Mouse (Mus musculus) neural tube, embryonic 10.5 days (tissue): ENCODE results near the gene Nfkb2.

Source experiments
- DNase-seq: peaks from one replicate; pipeline ENCODE4 v3.0.0-alpha.2; 2017; ENCODE audit warnings: low spot score; ENCODE audit errors: extremely low spot score

Nfkb2 gene

DNA sequence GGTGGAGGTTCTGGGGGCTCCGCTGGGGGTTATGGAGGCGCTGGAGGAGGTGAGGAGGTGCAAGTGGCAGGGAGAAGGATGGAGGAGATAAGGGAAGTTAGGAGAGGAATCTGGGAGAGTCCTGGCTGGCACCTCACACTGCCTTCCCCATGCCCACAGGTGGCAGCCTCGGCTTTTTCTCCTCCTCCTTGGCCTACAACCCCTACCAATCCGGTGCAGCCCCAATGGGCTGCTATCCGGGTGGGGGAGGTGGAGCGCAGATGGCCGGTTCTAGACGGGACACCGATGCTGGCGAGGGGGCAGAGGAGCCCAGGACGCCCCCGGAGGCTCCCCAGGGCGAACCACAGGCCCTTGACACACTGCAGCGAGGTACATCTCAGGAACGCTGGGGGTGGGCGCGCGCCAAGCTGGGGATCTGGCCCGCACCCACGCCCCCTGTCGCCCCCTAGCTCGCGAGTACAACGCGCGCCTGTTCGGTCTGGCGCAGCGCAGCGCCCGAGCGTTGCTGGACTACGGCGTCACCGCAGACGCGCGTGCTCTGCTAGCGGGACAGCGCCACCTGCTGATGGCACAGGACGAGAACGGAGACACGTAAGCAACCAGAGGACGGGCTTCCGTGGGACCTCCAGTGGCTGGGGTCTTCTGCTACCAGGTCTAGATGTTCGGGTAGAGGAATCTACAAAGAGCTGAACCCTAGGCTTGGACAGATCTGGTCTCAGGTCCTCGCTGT is 4.8 kb downstream of the Nfkb2 start:
- DNase-seq = peak; percentile 88

DNA sequence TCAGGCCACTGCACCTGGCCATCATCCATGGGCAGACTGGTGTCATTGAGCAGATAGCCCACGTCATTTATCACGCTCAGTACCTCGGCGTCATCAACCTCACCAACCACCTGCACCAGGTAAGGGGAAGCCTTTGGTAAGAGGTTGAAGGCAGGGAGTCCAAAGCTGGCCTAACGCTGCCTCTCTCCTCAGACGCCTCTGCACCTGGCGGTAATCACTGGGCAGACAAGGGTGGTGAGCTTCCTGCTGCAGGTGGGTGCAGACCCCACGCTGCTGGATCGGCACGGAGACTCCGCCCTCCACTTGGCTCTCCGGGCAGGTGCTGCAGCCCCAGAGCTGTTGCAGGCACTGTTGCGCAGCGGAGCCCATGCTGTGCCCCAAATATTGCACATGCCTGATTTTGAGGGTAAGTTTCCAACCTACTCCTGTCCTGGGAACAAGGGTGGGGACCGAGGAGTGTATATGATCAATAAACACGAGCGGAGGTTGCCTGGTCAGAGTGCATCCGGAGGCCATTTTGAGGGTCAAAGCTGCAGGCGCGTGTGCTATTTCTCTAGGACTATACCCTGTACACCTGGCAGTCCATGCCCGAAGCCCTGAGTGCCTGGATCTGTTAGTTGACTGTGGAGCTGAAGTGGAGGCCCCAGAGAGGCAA is 5.7 kb downstream of the Nfkb2 start:
- no peak for DNase-seq

DNA sequence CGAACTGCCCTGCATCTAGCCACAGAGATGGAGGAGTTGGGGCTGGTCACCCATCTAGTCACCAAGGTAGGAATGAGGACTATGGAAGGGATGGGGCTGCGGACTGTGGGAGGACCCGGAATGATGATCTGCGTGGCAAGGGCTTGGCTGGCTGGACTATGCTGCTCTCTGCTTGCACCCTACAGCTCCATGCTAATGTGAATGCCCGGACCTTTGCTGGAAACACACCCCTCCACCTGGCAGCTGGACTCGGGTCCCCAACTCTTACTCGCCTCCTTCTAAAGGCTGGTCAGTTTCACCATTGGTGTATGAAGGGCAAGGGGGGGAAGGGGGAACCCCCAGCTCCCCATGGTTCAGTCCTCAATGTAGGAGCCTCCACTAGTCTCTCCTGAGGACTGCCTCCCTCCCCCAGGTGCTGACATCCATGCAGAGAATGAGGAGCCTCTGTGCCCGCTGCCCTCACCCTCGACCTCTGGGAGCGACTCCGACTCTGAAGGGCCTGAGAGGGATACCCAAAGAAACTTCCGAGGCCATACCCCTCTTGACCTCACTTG is 6.3 kb downstream of the Nfkb2 start:
- no peak for DNase-seq

DNA sequence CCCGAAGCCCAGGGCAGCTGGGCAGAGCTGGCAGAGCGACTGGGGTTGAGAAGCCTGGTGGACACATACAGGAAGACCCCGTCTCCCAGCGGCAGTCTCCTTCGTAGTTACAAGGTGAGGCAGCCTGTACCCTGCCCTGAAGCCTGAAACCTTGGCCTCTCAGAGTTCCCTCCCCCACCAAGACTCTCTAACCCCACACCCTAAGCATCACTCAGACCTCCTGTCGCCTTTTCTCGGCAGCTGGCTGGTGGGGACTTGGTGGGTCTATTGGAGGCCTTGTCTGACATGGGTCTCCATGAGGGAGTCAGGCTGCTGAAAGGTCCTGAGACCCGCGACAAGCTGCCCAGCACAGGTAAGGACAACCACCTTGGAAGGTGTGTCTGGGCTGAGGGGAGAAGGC is 7.2 kb downstream of the Nfkb2 start:
- DNase-seq = no peak

DNA sequence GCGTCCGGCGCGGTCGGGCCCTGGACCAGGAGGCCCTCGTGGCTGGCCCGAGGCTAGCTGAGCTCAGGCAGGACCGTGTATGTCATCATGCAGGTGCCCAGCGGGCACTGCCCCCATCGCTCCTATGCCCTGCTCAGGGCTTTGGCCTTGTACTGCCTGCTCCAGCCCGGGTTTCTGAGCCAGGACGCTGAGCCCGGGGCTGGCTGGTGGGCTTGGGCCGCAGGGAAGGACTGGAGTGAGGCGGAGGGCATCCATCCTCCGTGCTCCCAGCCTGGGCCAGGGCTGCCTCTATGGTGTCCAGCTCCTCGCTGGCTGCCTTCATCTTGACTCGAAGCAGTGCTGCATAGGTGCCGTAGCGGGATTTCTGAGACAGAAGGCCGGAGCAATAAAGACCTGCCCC is 8.4 kb downstream of the Nfkb2 start:
- no peak for DNase-seq

DNA sequence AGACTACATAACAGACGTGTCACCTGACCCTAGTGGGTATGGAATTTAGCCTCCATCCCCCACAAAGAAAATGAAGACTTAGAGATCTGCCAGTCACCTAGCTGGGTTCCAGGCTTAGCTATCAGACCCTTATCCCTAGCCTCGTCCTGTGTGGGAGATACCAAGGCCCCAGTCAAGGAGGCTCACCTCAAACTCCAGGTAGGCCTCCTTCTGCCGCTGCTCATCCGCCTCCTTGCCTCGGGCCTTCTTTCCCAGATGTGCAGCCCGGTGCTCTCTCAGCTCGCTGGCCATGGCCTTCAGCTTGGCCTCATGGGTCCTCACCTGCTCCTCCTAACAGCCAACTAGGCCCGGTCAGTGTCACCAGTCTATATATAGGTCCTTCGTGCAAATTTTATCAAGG is 9.0 kb downstream of the Nfkb2 start:
- DNase-seq = no peak

DNA sequence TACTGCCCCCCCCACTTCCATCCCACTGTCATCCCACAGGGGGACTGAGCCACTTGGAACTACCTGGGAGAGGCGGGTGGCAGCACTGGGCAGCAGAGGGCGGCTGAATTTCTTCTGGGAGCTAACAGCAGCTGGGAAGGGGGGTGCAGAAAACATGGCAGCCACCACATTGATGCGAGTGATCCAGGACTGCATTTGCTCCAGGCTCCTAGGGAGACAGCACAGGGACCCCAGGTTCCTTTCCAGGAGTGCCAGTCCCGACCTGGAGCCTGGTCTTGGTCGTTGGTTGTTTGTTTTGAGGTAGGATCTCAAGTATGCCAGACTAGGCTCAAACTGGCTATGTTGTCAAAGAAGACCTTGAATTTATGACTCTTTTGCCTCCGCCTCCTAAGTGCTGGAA is 9.5 kb downstream of the Nfkb2 start:
- DNase-seq = no peak

DNA sequence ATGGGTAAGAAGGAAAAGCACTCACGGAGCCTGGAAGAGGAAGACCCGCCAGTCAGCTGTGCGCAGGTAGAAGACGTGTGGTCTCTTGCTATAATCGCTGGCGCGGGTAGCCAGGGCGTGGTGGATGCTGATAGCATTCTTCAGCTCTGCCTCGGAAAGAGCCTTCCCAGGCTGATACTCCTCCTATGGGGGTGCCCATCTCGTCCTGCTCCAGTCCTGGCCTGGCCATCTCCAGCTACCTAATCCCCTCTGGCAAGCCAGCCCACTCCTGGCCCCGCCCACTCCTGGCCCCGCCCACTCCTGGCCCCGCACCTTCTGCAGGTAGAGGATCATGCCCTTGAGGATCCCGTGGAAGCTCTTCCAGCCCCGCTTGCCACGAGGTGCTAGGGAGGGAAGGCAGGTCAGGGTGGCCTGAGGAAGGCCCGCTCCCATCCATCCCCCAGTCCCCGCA is 10.1 kb downstream of the Nfkb2 start:
- DNase-seq = no peak

DNA sequence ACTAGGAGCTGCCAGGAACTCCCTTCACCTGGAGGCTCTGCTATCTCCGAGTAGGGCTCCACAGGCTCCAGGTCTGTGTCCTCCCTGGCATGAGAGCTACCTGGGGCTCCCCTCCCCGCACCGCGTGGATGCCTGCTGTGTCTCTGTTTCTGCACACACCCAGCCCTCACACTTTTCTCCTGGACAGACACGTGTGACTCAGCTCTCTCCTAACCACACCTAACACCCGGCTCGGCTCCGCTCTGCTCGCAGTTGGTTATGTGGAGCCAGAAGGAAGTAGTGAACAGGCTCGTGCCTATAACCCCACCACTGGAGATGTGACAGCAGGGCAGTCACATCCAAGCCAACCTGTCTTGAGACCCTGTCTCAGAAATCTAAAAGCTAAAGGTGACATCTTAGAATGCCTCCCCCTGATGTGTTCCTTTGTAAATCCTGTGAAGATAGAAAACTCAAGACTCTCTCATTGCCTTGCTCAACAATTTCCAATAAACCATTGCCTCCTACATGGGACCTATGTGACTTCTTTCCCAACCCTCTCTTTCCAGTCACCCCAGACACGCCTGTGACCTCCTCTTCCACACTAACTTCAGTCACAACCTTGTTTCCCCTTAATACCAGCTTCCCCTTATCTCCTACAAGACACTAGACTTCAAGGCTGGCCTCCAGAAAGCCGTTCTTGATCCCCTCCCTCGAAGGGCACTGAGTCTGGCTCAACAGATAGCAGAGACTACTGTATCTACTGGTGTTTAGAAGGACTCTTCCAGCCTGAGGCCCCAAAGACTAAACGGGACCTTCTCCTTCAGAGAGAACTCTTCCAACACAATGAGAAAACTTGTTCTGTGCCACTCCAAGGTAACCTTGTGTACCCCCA is 11.0 kb downstream of the Nfkb2 start:
- no peak for DNase-seq

DNA sequence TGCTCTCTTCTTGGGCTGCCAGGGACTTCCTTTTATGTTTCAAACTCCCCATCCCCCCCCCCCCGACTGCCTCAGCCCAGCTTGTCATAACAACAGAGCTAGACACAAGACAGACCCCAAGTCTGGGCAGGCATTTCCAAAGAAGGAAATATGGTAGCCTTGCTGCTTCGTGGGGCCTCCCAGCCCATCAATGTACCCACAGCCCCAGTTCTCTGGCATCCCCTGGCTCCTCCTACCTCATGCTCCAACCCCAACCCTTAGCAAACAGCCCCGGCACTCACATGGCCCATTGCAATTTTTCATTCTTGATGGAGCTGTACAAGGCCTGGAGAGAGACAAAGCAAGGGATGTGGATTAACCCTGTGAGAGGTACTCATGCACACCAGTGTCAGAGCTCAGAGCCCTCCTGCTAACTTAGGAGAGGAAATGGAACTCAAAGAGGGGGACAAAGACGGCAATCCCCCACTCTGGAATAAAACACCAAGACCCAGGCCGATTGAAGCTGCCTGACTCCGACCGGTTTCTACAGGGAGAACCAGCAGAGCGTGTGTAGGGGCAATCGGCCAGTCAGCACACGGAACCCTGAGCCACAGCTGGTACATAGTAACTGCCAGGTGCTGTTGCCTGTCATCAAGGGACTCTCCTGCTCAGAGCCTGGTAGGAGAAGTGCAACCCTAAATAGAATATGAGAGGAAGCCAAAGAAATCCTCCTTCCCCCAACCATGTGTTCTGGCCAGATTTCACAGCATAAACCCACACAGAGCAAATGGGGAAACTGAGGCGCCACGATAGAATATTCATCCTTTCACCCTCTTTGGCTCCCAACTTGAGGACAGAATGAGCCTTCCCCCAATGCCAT is 11.9 kb downstream of the Nfkb2 start:
- no peak for DNase-seq

DNA sequence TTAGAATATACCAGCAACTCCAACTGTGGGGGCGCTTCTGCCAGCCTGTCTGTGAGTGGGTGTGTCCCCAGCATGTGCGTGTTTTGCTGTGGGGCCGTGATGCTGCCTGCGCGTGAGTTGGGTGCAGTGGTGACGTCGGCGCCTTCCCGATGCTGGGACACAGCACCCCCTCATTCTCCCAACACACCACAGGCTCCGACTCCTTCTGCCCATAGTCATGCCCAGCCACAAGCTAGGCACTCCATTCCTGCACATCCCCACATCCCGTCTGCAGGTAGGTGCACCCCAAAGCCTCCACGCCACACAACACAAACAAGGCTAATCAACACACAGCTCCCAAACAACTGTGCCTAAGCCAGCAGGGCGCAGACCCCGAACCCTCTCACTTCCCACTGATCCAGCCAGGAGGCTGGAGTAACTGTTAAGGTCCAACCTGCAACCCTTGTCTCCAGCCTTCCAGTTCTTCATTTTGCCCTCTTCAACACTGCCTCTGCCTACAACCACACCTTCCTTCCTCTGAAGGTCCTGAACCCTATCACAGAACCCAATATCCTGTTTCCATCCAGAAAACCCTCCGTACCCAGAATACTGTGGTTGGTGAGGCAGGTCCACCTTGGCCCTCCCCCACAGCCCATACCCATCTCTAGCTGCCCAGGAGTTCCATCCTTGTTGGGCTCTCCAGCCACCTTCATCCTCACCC is 12.9 kb downstream of the Nfkb2 start:
- DNase-seq = no peak

DNA sequence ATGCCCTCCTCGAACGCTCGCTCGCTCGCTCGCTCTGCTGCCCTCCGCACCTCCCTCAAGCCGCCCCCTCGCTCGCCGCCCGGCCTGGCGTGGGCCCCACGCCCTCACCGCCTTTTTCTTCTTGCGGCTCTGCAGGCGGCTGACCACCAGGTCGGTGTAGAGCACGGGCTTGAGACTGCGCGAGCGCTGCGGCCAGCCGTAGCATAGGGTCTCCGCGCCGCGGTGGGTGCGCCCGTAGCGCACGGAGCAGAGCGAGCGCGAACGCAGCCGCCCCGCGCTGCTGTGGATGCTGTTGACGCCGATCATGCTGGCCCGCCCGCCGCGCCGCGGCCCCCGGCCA is 13.4 kb downstream of the Nfkb2 start:
- DNase-seq = no peak

DNA sequence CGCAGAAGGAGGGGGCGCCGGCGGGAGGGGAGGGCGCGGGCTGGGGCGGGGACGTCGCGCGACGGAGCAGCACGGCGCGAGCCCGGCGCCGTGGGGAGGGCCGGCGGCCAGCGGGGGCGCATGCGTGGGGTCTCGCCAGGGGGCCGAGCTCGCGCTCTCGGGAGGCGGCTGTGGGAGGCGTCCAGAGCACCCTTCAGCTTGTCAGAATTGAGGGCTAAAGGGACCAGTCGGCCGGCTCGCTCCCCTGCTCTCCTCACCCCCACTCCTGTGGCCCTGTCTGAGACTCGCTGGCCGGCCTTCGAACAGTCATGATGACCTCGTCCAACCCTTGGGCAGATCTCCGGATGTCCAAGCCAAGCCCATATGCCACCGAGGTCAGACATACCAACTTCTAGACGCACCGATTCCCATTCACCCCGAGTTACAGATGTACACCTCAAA is 13.9 kb downstream of the Nfkb2 start:
- no peak for DNase-seq

DNA sequence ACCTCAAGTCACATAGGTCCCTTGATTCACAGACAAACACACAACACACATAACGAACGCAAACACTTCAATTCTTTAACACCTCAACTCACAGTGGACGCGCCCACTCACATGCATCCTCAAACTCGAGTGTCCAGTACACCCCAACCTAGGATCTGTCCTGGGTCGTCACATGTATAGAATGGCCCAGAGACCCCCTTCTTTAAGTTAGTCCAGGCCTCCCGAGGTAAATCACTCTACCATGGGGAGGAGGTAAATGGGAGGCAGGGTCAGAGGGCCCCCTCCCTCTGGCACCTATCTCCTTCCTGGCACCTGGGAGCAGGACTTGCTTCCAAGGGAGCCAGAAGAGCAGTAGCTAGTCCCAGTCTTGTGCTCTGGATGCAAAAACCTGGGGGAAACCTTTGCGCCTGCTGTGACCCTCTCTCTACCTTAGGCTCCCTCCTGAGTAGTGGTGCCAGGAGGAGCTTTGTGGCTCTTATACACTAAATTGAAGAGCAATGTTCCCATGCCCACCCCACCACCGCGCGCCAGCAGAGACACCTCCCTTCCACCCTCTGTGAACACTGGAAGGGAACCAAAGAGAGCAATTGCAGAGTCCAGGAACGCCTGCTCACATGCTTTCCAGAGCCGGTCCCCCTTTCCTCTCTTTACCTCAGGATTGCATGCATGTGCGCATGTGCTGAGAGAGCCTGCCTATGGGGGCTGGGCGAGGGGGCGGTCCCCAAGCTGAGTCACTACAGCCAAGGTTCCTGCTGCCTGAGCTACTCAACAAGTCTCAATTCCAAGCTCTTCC is 14.7 kb downstream of the Nfkb2 start:
- DNase-seq = no peak

DNA sequence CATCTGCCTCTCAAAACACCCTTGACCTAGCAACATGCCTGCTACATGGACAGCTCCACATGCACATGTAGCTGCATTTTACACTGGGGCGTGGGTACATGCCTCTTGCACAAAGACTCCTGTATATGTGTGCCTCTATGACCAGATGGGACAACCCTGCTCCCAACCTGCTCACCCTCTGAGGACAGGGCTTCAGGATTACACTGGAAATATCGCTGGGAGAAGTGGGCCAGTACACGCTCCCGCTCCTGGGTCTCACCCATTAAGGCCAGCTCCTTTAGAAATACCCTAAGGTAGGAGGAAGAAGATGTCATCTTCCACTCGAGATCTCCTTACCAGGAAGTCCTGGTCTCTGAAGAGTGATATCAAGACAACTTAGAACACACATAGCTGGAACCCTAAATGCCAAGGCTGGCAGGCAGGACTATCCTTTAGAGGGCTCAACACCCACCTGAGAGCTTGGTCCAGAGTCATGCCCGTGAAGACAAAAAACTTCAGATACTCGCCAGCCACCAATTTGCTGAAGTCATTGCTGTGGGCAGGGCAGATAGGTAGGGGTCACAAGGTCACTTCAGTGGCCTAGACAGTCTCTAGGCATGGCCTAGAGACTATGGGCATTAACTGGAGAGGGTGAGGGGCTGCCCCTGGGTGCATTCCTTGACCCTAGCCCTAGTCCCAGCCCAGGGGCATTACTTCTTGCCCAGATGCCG is 16.1 kb downstream of the Nfkb2 start:
- DNase-seq = no peak

DNA sequence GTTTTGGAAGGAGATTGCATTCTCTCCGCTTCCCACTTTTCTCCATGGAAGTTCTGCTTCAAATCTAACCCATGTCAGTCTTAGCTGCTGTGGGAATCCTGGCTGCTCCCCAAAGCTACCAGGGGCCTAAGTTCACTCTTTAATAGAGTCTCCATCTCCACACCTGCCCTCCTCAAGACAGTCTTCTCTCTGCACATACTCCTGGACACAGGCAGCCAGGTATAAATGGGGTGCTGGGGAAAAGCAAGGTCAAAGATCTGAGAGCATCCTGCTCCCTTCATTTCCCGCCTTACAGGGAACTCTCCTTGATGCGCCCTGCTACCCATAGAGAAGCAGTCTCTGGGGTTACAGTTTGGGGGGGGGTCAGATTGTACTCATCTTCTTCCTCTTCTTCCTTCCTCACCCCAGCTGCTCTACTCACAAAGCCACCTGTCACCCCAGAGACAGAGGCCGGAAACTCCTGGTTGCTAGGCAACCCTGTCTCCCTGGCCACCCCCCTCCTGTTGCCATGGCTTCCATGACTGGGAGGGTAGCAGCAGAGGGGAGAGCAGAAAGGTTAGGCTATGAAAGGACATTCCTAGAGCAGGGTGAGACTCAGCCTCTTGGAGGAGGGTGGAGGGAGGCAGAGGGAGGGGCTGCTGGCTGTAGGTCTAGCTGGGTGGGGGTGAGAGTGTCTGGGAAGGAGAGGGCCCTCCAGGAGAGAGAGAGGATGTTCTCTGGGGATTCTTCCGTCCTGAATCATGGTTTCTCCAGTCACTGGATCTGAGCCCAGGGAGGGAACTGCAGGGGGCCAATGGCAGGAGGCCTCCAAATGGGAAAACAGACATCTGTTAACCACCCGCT is 17.2 kb downstream of the Nfkb2 start:
- DNase-seq = no peak

DNA sequence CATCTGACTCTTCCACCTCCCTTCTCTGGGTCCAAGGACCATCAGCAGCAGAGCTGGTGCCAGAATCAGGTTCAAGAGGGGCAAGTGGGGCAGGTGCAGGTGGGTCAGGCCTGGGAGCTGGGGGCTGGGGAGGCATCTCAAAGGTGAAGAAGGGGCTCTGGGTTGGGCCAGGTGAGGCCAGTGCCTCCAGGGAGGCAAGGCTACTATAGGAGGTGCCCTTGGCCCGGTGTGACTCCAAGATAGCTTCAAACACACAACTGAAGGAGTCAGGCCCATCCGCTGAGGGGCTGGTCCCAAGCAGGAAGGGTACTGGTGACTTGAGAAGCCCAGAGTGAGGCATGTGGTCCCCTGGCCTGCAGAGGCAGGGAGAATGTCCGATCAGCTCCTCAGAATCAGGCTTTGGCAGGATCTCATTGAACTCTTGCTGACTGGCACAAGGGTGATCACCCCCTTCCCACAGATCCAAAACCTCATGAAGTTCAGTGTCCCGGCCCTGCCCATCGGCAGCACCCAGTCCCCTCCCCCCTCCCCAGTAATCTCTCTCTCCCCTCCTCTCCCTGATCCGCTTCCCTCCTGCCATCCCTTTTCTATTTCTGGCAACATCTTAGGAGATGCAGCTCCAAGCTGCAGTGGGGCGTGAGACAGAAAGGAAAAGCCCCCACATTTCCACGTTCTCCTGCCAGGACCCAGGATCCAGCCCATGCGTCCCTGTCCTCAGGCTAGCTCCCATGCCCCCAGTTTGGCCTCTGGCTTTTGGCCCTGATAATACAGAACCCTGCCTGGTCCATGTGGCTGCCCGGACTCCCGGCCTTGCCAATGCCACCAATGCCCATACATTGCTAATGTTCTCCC is 18.2 kb downstream of the Nfkb2 start:
- DNase-seq = no peak
